Mouse (Mus musculus): Measurements from ENCODE around the gene Abhd18.
A peak's percentile ranks its signal among the peaks of the same experiment; 100 is the strongest.
"Not testable (repeated sequence)": the region's sequence is repeated elsewhere in the genome, so short reads cannot be mapped to it uniquely, and the experiment has no call there.

The Abhd18 gene

DNA sequence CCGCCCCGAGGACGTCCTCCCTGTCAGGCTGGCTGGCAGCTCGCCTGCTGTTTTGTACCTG, at the start of gene Abhd18:
TSS of gene Abhd18 (plus strand) at position 14 of the 61 bp plus-strand sequence.
- DNase-seq: not testable (repeated sequence)

DNA sequence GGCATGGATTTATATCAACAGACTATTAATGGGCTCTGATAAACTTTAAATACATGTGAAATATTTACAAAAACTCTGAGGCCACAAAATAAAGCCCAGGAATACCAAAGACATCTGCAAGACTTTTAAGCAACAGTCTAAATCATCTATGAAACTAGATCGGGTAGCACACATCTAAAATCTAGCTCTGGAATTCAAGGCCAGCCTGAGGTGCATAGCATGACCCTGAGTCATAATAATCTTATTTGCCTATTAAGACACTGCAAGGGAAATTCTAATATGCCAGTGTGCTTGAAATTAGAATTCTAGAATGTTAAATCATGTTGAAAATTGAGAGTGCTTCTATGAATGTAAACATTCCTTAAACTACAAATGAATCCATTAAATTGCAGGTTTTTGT, 48.7 kb upstream of the Abhd18 start:
- no peak for DNase-seq

DNA sequence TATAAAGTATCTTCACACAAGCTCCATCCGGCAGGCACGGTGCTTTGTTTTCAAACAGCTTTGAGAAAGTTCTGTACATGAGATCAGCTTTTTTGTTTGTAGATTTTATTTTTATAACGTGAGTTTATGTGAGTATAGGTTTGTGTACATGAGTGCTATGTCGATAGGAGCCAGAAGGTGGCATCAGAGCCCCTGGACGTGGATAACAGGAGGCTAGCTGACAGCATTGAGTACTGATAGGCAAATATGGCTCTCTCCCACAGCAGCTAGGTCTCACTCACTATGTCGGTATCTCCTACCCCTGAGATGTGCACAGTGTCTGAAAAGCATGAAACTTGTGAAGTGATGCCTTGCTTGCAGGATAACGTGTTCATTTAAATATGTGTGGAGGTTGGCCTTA, 48.3 kb upstream of the Abhd18 start:
- DNase-seq: peak; percentile 26 to 69

DNA sequence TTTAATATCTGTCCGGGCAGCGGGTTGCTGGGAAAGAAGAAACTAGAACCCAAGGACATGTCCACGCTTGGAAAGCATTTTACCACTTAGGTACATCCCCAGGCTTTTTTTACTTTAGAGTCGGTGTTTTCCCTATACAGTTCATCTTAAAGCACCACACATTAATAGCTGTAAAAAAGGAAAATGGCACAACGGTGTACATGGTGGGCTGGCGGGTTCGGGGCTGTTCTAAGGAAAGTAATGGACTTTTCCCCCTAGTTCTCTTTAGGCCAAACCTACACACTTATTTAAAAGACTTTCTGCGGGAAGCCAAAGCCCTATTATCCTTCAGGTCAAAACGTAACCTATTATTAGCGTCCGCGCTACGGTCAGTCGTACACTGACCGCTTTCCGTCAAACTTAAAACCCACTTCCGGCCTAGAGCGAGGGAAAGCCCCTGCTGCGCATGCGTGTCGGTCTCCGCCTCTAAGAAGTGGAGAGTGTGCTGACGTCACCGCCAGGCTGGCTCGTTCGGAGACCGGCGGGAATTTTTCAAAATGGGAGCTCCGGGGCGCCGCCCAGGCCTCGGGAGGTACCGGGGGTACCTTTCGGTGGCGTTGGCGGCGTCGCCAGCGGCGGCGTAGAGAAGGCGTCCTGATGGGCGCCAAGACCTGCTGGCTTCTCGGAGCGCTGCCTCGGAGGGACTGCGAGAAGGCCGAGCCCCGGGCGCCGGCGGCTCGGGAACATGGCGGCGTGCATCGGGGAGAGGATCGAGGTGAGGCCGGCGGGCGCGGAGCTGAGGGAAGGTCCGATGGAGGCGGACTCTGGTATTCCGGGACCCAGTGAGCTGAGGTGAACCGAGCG, 47.0 kb upstream of the Abhd18 start, which contains the start of gene Plk4:
TSS of gene Plk4 (plus strand) at position 490 of the 843 bp plus-strand sequence.
- peak; percentile 96 to 97 for DNase-seq

DNA sequence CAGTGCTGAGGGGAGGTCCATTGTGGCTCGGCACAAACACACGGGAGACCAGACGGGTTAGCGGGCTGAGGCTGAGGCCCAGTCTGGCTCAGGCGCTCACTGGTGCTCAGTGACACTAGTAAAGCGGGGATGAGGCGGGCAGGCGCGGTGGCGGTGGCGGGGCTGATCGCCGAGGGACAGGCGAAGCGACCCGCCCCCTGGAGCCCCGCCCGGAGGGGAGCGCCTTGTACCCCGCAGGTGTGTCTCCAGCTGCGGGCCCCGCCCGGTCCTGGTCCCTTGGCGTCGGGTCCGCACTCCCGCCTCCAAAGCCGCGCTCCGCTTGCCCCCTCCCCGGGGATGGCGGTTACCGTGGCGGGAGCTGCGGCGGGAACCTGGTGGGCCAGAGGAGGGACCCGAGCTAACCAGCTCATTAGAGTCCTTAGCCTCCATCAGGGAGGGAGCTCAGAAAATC, 46.4 kb upstream of the Abhd18 start:
- DNase-seq: peak; percentile 15 to 31

DNA sequence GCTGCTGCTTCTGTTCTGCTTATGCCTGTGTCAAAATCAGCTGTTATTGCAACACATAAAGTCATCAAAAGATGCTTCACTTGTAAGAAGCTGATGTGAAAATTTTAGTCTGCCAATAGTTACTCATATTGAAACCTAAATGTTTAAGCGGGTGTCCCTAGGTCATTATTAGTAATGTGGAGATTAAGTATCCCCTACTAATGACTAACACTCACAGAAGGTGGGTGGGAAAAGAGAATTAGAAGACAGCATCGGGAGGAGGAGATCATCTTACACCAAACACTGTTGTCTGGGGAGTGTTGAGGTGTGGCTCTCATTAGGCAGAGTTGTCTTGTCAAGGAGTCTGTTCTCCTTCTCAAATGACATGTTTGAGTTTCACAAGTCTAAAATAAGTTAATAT, 39.9 kb upstream of the Abhd18 start:
- DNase-seq: no peak

DNA sequence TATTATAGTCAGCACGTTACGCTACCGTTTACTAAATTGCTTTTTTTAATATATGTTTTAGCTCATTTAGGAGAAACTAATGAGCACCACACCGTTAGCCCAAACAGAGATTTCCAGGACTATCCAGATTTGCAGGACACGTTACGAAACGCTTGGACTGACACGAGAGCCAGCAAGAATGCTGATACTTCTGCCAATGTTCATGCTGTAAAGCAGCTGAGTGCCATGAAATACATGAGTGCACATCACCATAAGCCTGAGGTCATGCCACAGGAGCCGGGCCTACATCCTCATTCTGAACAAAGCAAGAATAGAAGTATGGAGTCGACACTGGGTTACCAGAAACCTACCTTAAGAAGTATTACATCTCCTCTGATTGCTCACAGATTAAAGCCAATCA, 38.1 kb upstream of the Abhd18 start:
- DNase-seq: no peak

DNA sequence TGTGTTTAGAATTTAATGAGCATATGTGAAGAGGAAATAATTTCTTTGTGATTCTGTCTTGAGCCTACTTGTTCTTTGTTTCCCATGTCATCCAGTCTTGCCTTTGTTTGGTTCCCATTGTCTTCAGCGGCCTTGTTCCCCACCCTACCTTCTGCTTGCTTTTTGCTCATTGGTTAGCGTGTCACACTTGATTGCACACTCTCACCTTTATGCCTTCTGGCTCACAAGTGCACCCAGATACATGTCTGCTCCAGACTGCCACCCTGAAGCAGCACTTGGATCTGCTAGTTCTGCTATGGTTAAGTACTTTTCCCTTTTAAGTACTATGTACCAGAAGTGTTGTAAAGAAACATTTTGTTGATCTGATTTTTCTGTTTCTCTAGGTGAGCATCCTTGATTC, 36.9 kb upstream of the Abhd18 start:
- no peak for DNase-seq

DNA sequence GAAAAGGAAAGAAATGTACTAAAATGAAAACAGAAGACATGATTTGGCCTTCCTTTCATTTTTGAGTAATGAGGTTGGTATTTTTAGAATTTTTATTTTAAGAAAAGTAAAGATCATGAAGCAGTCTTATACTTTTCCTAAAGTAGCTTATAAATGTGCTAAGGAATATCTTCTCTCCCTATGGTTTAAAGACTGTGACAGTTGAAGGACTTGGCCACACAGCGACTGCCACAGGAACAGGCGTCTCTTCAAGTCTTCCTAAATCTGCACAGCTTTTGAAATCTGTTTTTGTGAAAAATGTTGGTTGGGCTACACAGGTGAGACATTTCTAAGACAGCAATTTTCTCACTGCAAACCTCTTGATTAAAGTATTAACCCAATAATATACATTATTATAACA, 33.5 kb upstream of the Abhd18 start:
- DNase-seq: no peak

DNA sequence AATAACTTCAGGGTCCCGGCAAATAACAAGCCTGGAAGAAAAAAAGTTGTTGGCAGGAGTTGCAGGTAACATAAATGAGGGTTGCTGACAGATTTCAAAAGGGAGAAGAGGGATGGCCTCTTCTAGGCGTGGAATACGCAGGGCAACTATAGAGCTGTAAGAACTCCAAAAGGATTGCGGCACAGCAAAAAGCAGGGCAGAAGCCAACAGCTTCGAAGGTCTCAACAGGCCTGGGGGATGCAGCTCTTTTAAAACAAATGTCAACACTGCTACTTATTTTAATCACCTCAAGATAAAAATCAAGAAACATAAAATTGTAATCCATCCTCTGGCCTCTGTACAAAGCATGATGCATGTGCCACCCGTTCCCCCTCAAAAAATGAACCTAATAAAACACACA, 1.2 kb upstream of the Abhd18 start:
- peak in 1 of 2 experiments; percentile 2 for DNase-seq

DNA sequence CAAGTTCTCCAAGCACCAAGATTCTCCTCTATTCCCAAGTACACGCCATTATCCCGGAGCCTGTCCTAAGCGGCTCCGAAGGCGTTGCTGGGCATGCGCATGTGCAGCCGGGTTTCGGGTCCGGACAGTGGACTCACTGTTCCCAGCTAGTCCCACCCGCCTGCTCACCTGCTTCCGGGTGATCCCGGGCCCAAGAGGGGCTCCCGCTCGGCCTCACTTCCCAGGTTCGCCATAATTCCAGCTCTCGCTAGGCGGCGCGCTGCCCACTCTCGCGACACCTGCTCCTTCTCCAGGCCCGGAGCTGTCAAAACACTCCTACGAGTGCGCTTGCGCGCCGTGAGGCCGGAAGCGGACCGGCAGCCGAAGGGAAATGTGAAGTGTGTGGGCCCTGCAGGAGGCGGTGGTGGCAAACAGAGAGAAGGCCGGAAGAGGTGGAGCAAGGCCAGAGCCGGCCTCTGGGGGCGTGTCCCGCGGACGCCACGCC, 255 bp upstream of the Abhd18 start, which contains the start of gene Mfsd8:
TSS of gene Mfsd8 (minus strand) at position 414 of the 484 bp plus-strand sequence.
- DNase-seq: peak; percentile 98 to 99

DNA sequence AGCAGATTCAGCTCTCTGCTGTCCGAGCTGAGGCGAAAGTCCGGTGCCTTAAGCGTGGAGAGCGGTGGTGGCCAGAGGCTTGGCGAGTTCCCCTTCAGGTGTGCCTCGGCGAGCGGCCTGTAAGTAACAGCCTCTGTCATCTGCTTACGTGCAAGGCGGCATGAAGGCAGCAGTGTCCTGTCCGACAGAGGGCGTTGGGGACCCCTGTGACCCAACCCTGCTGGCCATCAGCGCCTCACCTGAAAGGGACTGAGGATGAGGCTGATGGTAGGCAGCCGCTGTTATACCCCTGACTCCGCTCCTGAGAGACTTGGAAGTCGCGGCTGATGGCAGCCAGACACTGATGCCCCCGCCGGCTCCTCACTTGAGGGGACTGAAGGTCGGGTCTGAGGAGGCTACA, 248 bp downstream of the Abhd18 start:
- DNase-seq: peak; percentile 54 to 64

DNA sequence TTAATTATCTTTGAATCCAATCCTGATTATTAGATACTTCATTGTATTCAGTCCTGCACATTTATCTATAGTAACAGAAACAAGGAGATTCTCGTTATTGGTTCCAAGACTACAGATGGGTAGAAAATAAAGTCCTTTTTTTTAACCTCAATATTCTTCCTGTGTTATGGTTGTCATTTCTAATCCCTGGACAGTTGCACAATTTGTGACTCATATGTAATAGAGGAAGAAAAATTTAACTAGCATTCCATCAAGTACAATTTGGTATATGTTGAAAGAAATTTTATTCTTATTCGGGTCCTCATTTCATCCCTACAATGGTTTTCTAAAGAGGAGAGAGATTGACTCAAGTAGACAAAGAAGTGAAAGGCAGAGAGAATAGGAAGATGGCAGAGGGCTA, 1.2 kb downstream of the Abhd18 start:
- not testable (repeated sequence) for DNase-seq

DNA sequence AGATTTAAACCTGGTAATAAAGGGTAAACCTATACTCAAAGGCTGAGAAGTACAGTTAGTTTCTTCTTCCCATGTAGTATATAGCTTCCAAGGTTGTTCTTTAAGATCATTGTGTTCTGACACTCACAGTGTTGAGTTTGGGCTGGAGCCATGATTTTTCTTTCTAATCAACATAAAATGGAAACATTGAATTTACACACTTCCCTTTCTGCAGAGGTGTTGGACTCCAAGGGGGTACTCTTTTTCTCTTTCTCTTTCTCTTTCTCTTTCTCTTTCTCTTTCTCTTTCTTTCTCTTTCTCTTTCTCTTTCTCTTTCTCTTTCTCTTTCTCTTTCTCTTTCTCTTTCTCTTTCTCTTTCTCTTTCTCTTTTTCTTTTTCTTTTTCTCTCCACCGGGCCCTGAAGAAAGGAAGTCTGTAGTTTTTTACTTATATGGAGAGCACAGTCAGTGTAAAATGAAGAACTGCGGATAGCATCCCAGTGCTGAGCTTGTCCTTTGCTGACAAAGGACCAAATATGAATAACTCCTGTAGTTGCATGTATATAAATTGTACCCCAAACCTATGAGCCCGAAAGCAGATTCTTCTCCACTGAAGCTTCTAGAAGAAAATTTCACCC, 6.5 kb downstream of the Abhd18 start:
- not testable (repeated sequence) for DNase-seq

DNA sequence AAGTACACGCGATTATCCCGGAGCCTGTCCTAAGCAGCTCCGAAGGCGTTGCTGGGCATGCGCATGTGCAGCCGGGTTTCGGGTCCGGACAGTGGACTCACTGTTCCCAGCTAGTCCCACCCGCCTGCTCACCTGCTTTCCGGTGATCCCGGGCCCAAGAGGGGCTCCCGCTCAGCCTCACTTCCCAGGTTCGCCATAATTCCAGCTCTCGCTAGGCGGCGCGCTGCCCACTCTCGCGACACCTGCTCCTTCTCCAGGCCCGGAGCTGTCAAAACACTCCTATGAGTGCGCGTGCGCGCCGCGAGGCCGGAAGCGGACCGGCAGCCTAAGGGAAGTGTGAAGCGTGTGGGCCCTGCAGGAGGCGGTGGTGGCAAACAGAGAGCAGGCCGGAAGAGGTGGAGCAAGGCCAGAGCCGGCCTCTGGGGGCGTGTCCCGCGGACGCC, 47.1 kb downstream of the Abhd18 start:
- peak; percentile 99 to 100 for DNase-seq

DNA sequence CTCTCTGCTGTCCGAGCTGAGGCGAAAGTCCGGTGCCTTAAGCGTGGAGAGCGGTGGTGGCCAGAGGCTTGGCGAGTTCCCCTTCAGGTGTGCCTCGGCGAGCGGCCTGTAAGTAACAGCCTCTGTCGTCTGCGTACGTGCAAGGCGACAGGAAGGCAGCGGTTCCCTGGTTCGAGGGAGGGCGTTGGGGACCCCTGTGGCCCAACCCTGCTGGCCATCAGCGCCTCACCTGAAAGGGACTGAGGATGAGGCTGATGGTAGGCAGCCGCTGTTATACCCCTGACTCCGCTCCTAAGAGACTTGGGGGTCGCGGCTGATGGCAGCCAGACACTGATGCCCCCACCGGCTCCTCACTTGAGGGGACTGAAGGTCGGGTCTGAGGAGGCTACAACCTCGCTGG, 47.6 kb downstream of the Abhd18 start:
- DNase-seq: not testable (repeated sequence)

DNA sequence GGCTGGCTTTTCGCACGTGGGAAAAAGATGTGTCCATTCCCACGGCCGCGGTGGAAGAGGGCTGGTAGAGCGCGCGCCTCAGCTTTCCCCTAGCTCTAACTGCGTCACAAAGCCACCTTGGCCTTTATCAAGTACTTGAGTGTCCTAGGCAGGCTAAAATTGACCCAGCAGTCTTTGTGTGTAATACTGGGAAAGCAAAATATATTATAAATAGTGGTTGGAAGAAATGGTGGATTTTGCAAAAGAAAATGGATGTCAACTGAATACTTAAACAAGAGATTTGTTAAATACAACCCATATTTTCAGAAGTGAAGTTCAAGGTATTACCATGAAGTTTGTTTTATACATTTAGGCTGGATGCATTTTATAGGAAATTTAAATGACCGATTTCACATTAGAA, 55.7 kb downstream of the Abhd18 start, which contains the start of gene 1700034I23Rik:
TSS of gene 1700034I23Rik (minus strand) at position 101 of the 400 bp plus-strand sequence.
- DNase-seq: not testable (repeated sequence)

DNA sequence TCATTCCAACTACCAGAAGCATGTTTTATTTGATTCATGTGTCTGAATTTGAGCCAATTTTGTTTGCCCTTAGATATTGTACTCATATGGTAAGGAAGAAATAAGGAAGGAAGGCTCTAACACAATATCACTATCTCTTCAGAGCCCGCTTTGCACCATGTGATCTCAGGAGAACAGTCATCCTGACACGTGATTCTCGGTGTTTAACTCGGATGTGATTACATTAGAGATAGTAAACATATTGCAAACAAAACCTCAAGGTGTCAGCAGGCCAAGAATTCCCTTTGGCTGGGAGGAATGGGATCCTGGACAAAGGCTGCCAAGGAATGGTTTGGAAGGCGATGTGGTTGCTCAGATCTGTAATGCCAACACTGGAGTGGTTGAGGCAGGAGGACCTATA, 91.4 kb downstream of the Abhd18 start:
- DNase-seq: no peak

DNA sequence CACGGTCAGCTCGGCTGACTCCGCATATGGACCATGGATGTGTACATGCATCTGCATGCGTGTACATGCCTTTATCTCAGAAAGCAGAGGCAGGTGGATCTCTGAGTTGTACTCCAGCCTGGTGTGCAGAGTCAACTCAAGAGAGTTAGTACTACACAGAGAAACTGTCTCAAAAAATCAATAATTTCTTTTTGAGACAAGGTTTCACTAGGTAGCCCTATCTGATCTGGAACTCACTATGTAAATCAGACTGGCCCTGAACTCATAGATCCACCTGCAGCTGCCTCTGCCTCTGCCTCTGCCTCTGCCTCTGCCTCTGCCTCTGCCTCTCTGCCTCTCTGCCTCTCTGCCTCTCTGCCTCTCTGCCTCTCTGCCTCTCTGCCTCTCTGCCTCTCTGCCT, 91.8 kb downstream of the Abhd18 start:
- DNase-seq: no peak

DNA sequence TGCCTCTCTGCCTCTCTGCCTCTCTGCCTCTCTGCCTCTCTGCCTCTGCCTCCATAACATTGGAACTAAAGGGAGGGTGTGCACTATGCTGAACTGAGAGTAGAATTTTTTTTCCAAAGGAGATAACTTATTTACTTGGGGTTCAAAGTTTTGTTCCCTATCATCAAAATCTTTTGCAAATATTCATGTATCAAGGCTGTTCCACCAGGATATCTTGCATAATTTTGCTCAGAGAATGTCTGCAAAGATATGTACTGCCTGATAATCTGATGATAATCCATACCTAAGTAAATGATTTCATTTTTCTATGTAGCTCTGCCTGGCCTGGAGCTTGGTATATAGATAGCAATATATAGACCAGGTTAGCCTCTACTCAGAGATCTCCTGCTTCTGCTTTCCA, 92.2 kb downstream of the Abhd18 start:
- DNase-seq: no peak

DNA sequence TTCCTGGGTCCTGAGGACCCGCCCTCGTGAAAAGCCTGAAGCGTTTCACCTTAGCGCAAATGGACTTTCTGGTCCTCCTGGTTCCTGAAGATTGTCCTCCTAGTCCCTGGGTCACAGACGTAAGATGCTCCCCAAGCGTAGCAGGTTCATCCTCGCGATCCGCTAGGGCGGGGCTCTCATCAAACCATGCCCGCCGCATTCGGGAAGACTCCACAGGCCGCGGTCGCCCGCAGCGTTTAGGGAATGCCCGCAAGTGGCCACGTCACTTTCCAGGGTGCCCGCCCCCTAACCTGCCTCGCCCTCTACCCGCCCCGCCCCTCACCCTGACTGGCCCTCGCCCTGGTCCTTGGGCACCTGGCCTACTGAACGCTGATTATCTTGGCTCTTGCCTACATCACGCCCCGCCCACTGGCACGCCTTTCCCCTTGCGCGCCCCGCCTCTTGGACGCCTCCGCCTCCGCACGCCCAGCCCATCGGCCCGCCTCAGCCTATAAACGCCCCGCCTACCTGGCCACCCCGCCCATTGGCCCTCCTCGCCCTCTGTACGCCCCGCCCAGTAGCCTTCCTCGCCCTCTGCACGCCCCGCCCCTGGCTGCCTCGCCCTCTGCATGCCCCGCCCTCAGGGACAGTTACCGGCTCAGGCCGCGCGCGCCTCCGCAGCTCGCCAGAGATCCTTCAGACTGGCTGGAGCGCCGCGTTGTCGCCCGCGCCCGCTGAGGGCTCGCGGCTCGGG, 102.6 kb downstream of the Abhd18 start, which contains the start of gene Larp1b:
TSS of gene Larp1b (plus strand) at position 659 of the 733 bp plus-strand sequence.
- DNase-seq: peak; percentile 99 to 100

DNA sequence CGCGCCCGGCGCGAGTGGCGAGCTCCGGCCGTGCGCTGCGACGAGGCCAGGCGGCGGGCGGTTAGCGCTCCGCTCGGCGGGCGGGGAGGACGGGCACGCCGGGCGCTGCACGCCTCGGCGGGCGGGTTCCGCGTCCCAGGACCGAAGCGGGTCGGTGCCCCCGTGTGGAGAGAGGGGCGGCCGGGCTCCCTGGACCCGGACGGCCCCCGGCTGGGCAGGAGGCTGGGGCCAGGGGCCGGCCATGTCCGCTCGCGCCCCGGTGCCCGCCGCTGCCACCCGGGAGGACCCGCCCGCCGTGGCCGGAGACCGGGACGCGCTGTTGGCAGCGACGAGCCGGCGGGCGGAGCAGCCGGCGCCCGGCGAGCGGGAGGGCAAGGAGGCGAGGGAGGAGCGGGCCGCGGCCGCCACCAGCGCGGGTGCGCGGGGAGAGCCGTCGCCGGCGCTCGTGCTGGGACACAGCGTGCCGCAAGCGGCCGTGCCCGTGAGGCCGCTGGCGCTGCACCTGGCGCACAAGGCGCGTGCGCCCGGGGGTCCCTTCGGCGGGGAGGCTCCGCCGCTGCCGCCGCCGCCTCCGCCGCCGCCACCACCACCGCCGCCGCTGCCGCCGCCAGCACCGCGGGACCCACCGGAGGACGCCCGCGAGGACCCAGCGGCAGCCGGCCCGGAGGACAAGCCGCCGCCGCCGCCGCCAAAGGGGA, 103.3 kb downstream of the Abhd18 start:
- DNase-seq: peak; percentile 28 to 35
